Mouse (Mus musculus) limb, embryonic 11.5 days (tissue): ENCODE measurements at regions not wholly inside any gene's neighbourhood (a gene's known extent, or its start where the extent isn't known, plus 50 kb on each side); places are given as distances from the start of the nearest gene placed in this dataset.

ENCODE experiments used
- ATAC-seq: fragments of 200-750 bp; cut with Nextera tagmentation; 2 replicates; pipeline ENCODE4 v1.8.0; 2017; ENCODE audit warnings: low read depth; ENCODE audit not compliant: insufficient number of reproducible peaks, low FRiP score, low TSS enrichment
- DNase-seq: peaks from one replicate; pipeline ENCODE4 v3.0.0-alpha.2; 2015; ENCODE audit warnings: low spot score
- H3K27ac ChIP-seq: fragments of 300-500 bp; sonication (generic); replicated peaks from 2 replicates; pipeline ENCODE4 v1.5.1; 2014; ENCODE audit warnings: low read depth, mild to moderate bottlenecking, low read length
- H3K27me3 ChIP-seq: fragments of 300-500 bp; sonication (generic); 2 replicates; pipeline ENCODE4 v1.6.1; 2014; ENCODE audit warnings: mild to moderate bottlenecking, low read length, mixed read lengths; ENCODE audit not compliant: control insufficient read depth, insufficient read depth
- H3K36me3 ChIP-seq: fragments of 300-500 bp; sonication (generic); 2 replicates; pipeline ENCODE4 v1.6.1; 2014; ENCODE audit warnings: mild to moderate bottlenecking, low read length, moderate library complexity, mixed read lengths; ENCODE audit not compliant: control insufficient read depth, insufficient read depth
- H3K4me1 ChIP-seq: fragments of 300-500 bp; sonication (generic); 2 replicates; pipeline ENCODE4 v1.6.1; 2014; ENCODE audit warnings: low read length, mixed read lengths; ENCODE audit not compliant: control insufficient read depth, insufficient read depth
- H3K4me2 ChIP-seq: fragments of 300-500 bp; sonication (generic); 2 replicates; pipeline ENCODE4 v1.6.1; 2014; ENCODE audit warnings: low read depth, mild to moderate bottlenecking, moderate library complexity; ENCODE audit not compliant: severe bottlenecking
- H3K4me3 ChIP-seq: fragments of 300-500 bp; sonication (generic); 2 replicates; pipeline ENCODE4 v1.5.1; 2014; ENCODE audit warnings: low read depth, low read length
- H3K9ac ChIP-seq: fragments of 300-500 bp; sonication (generic); 2 replicates; pipeline ENCODE4 v1.6.1; 2014; ENCODE audit warnings: mild to moderate bottlenecking, low read length
- H3K9me3 ChIP-seq: fragments of 300-500 bp; sonication (generic); 2 replicates; pipeline ENCODE4 v1.6.1; 2016; ENCODE audit warnings: low read length; ENCODE audit not compliant: control insufficient read depth
- WGBS: fragments of 180-500 bp; shearing (Covaris S2); extraction: QIAGEN DNeasy Blood & Tissue Kit; methylation state at CpG from one replicate; pipeline ENCODE4 v1.1.7; 2014; 5-methylcytosine and 5-hydroxymethylcytosine counted together

DNA sequence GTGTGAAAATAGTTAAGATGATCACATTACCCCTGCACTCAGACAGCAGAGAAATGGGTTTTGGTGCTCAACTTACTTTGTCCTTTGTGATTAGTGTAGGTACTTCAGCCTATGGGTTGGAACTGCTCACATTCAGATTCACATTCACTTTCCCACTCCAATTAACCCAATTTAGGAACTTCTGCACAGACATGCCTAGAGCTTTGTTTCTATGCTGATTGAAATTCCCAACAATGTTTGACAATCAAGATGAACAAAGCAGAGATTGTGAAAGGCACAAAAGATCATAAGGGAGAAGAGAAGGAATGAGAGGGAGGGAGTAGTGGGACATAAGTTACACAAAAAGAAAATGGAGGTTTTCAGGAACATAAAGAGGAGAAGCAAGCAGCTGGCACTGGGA is 285.0 kb downstream of the Gm17521 start:
- Histone ChIP-seq H3K27me3 (no peaks in the 10 kb centered on the region), H3K4me3 (no peak overlapping the region), H3K9me3 (no peaks in the 10 kb centered on the region), H3K36me3 (no peaks in the 10 kb centered on the region), H3K4me1 (no peaks in the 10 kb centered on the region), H3K27ac (no peak overlapping the region), H3K4me2 (no peak overlapping the region), H3K9ac (no peak overlapping the region)
- ATAC-seq (no peak), DNase-seq (no peak)

DNA sequence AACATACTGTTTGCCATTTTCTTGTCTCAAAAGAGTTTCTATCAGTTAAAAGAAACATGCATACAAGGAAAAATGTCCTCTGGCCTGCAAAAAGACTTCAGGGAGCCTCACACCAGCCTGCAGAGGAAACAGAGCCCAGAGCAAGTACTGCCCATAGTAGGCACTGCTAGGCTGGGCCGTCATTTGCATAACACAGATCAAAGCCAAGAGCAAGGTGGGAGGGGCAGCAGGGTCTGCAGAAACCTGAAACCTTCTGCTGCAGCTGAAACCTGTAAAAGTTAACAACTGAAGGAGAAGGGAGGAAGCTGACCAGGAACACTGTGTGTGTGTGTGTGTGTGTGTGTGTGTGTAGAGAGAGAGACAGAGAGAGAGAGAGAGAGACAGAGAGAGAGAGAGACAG is 309.5 kb downstream of the Gm17521 start:
- DNase-seq (peak; percentile 37), ATAC-seq (peak; percentile 72; the same call in 1 of the 2 replicates)
- no peaks in the 10 kb centered on the region for H3K27me3 ChIP-seq
- H3K4me2 ChIP-seq: no peak overlapping the region
- H3K27ac ChIP-seq: no peak overlapping the region
- no peak overlapping the region for H3K4me3 ChIP-seq
- H3K4me1 ChIP-seq: no peaks in the 10 kb centered on the region
- H3K9ac ChIP-seq: no peak overlapping the region
- no peaks in the 10 kb centered on the region for H3K36me3 ChIP-seq
- WGBS: 18% methylated on average over 1 of the region's 1 CpGs
- no peaks in the 10 kb centered on the region; the same call in 1 of the 2 replicates for H3K9me3 ChIP-seq
